Mouse (Mus musculus): Measurements from ENCODE around the gene Alg2.

DNA sequence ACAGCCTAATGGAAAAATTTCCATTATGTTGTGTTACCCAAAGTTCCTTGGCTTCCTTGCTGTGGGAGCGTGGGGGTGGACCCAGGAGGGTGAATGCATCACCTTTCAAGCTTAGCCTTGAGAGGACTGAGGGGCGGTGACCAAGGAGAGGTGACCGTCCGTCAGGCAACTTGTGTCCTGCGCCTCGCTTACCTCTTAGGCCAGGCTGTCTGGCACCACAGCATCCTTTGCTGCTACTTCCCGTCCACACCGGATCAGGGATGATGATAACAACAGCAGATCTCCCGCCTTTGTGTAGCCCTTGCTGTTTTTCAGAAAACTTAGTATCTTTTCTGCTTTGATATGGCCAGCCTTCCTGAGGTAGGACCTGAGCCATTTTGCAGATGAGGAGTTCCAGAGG is 6.4 kb upstream of the Alg2 start:
- no peak for TF ChIP-seq CTCF (conservative IDR thresholded peaks at IDR 0.05; ENCODE audit: insufficient read depth, insufficient read length, low read depth, low read length)
- no peak for TF ChIP-seq POLR2A (IDR thresholded peaks at IDR 0.05; ENCODE audit: low read depth, low read length)
